Comparison of ENCODE assay signal across 29 mouse cellular contexts in the genomic region with DNA sequence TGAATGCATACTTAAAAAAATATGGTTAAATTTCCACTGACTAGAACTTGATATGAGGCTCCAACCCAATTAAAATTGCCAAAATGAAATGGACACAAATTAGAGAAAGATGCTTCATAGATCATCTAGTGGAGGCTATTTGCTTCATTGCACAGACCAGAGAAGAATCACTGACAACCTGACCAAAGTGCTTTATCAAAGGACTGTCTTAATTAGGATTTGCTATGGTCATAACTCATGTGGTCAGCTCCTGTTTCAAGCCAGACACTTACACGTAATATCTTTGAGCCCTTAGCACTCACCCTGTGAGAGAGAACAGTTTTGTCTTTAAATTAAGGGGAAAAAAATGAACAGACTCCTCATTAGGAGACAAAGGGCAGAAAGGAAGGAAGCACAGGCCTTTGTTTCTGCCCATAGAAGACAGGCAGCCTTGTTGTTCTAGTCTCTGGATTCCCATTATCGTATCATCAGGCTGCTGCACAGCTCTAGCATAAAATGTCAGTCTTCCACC. TPM values are rescaled to one million over a fixed set of nuclear protein-coding genes. Genes with fewer than 3 reads are reported as not detected.
DNase-seq lines count a peak whose midpoint lies in the region; ATAC-seq lines count a peak whose summit lies in the region.
"Had no signal": no experiment of that assay in that cellular context is flagged by ENCODE, and none has a peak within 500 bp of the region (broad histone marks: within the 10 kb centered on the region; RNA-seq: fewer than 3 reads in every experiment).

No protein-coding gene starts in this region.

- H3K9ac ChIP-seq in kidney, embryonic 14.5 days (ENCODE audit: low read depth, low read length) = no peak overlapping the region
- H3K9ac ChIP-seq in kidney, embryonic 16.5 days (replicated peaks; ENCODE audit: low read length) = no peak overlapping the region
- H3K9ac ChIP-seq: embryonic facial prominence, embryonic 13.5 days; embryonic facial prominence, embryonic 15.5 days; forebrain, embryonic 12.5 days had no signal

- WGBS in kidney, embryonic 14.5 days = 33% methylated on average over 2 of the region's 2 CpGs
- 32% methylated on average over 2 of the region's 2 CpGs for whole genome bisulfite sequencing in kidney, embryonic 16.5 days
- WGBS in hindbrain, embryonic 10.5 days = 66% methylated on average over 2 of the region's 2 CpGs

- no peaks in the 10 kb centered on the region; the same call in 1 of the 2 replicates for H3K9me3 ChIP-seq in kidney, embryonic 14.5 days (ENCODE audit: control insufficient read depth, low read length)
- H3K9me3 ChIP-seq in kidney, embryonic 16.5 days (ENCODE audit: low read length) = 0 out of 2 replicates have a peak, but pooled peaks cover 4% of the 10 kb centered on the region
- no peaks in the 10 kb centered on the region for H3K9me3 ChIP-seq in hindbrain, embryonic 10.5 days
- H3K9me3 ChIP-seq: embryonic facial prominence, embryonic 13.5 days; embryonic facial prominence, embryonic 15.5 days; forebrain, embryonic 10.5 days; forebrain, embryonic 12.5 days; G1E had no signal

- no peaks in the 10 kb centered on the region for H3K4me1 ChIP-seq in kidney, embryonic 14.5 days (ENCODE audit: control insufficient read depth, insufficient read depth, low read length)
- no peaks in the 10 kb centered on the region for H3K4me1 ChIP-seq in kidney, embryonic 16.5 days (ENCODE audit: insufficient read depth, low read length)
- no peaks in the 10 kb centered on the region for H3K4me1 ChIP-seq in hindbrain, embryonic 10.5 days (replicated peaks)
- H3K4me1 ChIP-seq: embryonic facial prominence, embryonic 13.5 days; embryonic facial prominence, embryonic 15.5 days; forebrain, embryonic 10.5 days; forebrain, embryonic 12.5 days had no signal

- H3K36me3 ChIP-seq in kidney, embryonic 14.5 days (ENCODE audit: control insufficient read depth, insufficient read depth, low read length) = no peaks in the 10 kb centered on the region
- no peaks in the 10 kb centered on the region for H3K36me3 ChIP-seq in kidney, embryonic 16.5 days (ENCODE audit: insufficient read depth, low read length)
- no peaks in the 10 kb centered on the region for H3K36me3 ChIP-seq in hindbrain, embryonic 10.5 days
- H3K36me3 ChIP-seq: embryonic facial prominence, embryonic 13.5 days; embryonic facial prominence, embryonic 15.5 days; forebrain, embryonic 10.5 days; forebrain, embryonic 12.5 days; G1E had no signal

- no peak overlapping the region for H3K4me3 ChIP-seq in kidney, embryonic 14.5 days (ENCODE audit: low read length)
- no peak overlapping the region for H3K4me3 ChIP-seq in kidney, embryonic 16.5 days (ENCODE audit: low read length)
- H3K4me3 ChIP-seq in hindbrain, embryonic 10.5 days = no peak overlapping the region
- H3K4me3 ChIP-seq: embryonic facial prominence, embryonic 13.5 days; embryonic facial prominence, embryonic 15.5 days; erythroblast, embryonic 14.5 days; forebrain, embryonic 10.5 days; forebrain, embryonic 12.5 days had no signal

- no peak overlapping the region for H3K27ac ChIP-seq in kidney, embryonic 14.5 days (ENCODE audit: low read depth, low read length)
- H3K27ac ChIP-seq in kidney, embryonic 16.5 days (ENCODE audit: low read length) = no peak overlapping the region
- no peak overlapping the region for H3K27ac ChIP-seq in hindbrain, embryonic 10.5 days
- H3K27ac ChIP-seq: embryonic facial prominence, embryonic 13.5 days; embryonic facial prominence, embryonic 15.5 days; forebrain, embryonic 10.5 days; forebrain, embryonic 12.5 days had no signal

- intact Hi-C loops in heart, postnatal 36 days (cut with DNase I) = no loop called here

- H3K27me3 ChIP-seq in kidney, embryonic 14.5 days (ENCODE audit: control insufficient read depth, insufficient read depth, low read length) = no peaks in the 10 kb centered on the region
- no peaks in the 10 kb centered on the region for H3K27me3 ChIP-seq in kidney, embryonic 16.5 days (ENCODE audit: insufficient read depth, low read length)
- H3K27me3 ChIP-seq in hindbrain, embryonic 10.5 days (ENCODE audit: insufficient read depth, poor library complexity, severe bottlenecking) = no peaks in the 10 kb centered on the region
- H3K27me3 ChIP-seq: CH12.LX; embryonic facial prominence, embryonic 13.5 days; embryonic facial prominence, embryonic 15.5 days; forebrain, embryonic 12.5 days had no signal

- ATAC-seq in kidney, embryonic 14.5 days (ENCODE audit: low FRiP score, low TSS enrichment) = peak; percentile 72; the same call in 1 of the 2 replicates
- ATAC-seq in kidney, embryonic 16.5 days (ENCODE audit: low FRiP score, low TSS enrichment) = peak; percentile 63; the same call in 1 of the 2 replicates
- ATAC-seq: CD4-positive, CD25-positive, alpha-beta regulatory T cell, adult 4 months; forebrain, embryonic 14.5 days had no signal

- no peak for DNase-seq in kidney, adult 9 months
- DNase-seq in kidney, postnatal 25 days = no peak
- peak; percentile 20 for DNase-seq in Muller cell, postnatal 12 days (ENCODE audit: inconsistent ontology term)
- peak; percentile 51 for DNase-seq in retina, embryonic 14.5 days (ENCODE audit: low spot score)
- no peak for DNase-seq in heart, postnatal 36 days
- DNase-seq in hindbrain, embryonic 10.5 days (ENCODE audit: low spot score) = no peak
- DNase-seq: adrenal gland, adult 2 months; adrenal gland, postnatal 10 days; adrenal gland, postnatal 25 days; B cell, adult 2 months; cerebellum, adult 11 months; cerebellum, adult 18-20 months; cerebellum, adult 8-10 months; cerebellum, adult 9-11 months; cerebellum, postnatal 14 days; cerebellum, postnatal 36 days; embryo, embryonic 11 days had no signal

- H3K4me2 ChIP-seq in kidney, embryonic 14.5 days (replicated peaks; ENCODE audit: low read depth, low read length) = no peak overlapping the region
- no peak overlapping the region for H3K4me2 ChIP-seq in kidney, embryonic 16.5 days (replicated peaks; ENCODE audit: low read depth, low read length)
- H3K4me2 ChIP-seq: embryonic facial prominence, embryonic 13.5 days; embryonic facial prominence, embryonic 15.5 days; forebrain, embryonic 12.5 days had no signal

RNA-seq across cellular contexts. Expression of gene Pdk4, which starts 41.8 kb away (rescaled TPM):
- 1.3 and 3.6 TPM in 2 replicates for polyA plus RNA-seq in kidney, embryonic 14.5 days (2014; fragmentation: Nextera tagmentation; extraction: Ambion mirVana)
- polyA plus RNA-seq in kidney, embryonic 16.5 days (2015; fragmentation: Nextera tagmentation; extraction: Ambion mirVana) = 3.6 and 4.2 TPM in 2 replicates
- 1,000 to 10,000 TPM; 1,249 to 1,910 TPM for total RNA-seq in heart, postnatal 36 days (2021)
- polyA plus RNA-seq in hindbrain, embryonic 10.5 days (2016; fragmentation: Nextera tagmentation; extraction: Ambion mirVana) = 0.65 and 0.98 TPM in 2 replicates
- total RNA-seq: CH12.LX; common myeloid progenitor, adult 5-6 weeks had no signal
- polyA plus RNA-seq: CD4-positive, CD25-positive, alpha-beta regulatory T cell, adult 4 months; erythroblast, embryonic 14.5 days; G1E had no signal

Comparison
In these comparisons a context has a peak if more than half of its experiments do, and no peak if none do; other contexts are left out.
1. DNase-seq: peak in Muller cell, postnatal 12 days (single experiment) and retina, embryonic 14.5 days (single experiment); none in kidney, adult 9 months (single experiment), kidney, postnatal 25 days (0 of 2), heart, postnatal 36 days (0 of 2) and hindbrain, embryonic 10.5 days (single experiment).